30 mouse cellular contexts compared by ENCODE assay signal in genomic region chr16:79492493-79492892, GRCm38 (mm10).
DNase-seq lines count a peak whose midpoint lies in the region; ATAC-seq and TF ChIP-seq lines count a peak whose summit lies in the region.
"Had no signal": no experiment of that assay in that cellular context is flagged by ENCODE, and none has a peak within 500 bp of the region (broad histone marks: within the 10 kb centered on the region; RNA-seq: fewer than 3 reads in every experiment).

No protein-coding gene starts in this region.

- ATAC-seq in hindbrain, embryonic 14.5 days (ENCODE audit: low FRiP score): 0 out of 2 replicates have a peak, but pooled peaks have one; percentile 31
- peak; percentile 68 for ATAC-seq in forebrain, postnatal 0 days
- no peak for ATAC-seq in kidney, embryonic 14.5 days (ENCODE audit: low FRiP score, low TSS enrichment)
- ATAC-seq: hindbrain, embryonic 16.5 days; intestine, embryonic 15.5 days had no signal

- H3K4me3 ChIP-seq in hindbrain, embryonic 14.5 days (replicated peaks; ENCODE audit: low read length): no peak overlapping the region
- H3K4me3 ChIP-seq in hindbrain, embryonic 10.5 days: no peak overlapping the region
- H3K4me3 ChIP-seq in forebrain, postnatal 0 days (ENCODE audit: low read depth, low read length): no peak overlapping the region
- no peak overlapping the region for H3K4me3 ChIP-seq in kidney, embryonic 14.5 days (ENCODE audit: low read length)
- H3K4me3 ChIP-seq: erythroblast, embryonic 14.5 days; heart, embryonic 10.5 days; heart, embryonic 15.5 days; intestine, embryonic 15.5 days; left cerebral cortex, adult 2 months; limb, embryonic 12.5 days; lung, embryonic 15.5 days; midbrain, embryonic 12.5 days; myocyte; neural tube, embryonic 12.5 days had no signal

- no peak for TF ChIP-seq POLR2A in brain, embryonic 14.5 days (IDR thresholded peaks at IDR 0.05; ENCODE audit: borderline replicate concordance, extremely low read depth, insufficient read depth, insufficient read length, poor library complexity, severe bottlenecking)

- H3K4me2 ChIP-seq in hindbrain, embryonic 14.5 days (replicated peaks): no peak overlapping the region
- no peak overlapping the region for H3K4me2 ChIP-seq in forebrain, postnatal 0 days (ENCODE audit: low read depth)
- no peak overlapping the region for H3K4me2 ChIP-seq in kidney, embryonic 14.5 days (replicated peaks; ENCODE audit: low read depth, low read length)
- H3K4me2 ChIP-seq: heart, embryonic 15.5 days; intestine, embryonic 15.5 days; limb, embryonic 12.5 days; lung, embryonic 15.5 days; midbrain, embryonic 12.5 days; neural tube, embryonic 12.5 days had no signal

- no peak for TF ChIP-seq CTCF in brain, embryonic 14.5 days (IDR thresholded peaks at IDR 0.05; ENCODE audit: borderline replicate concordance, extremely low read depth, insufficient read depth, insufficient read length)
- no peak for TF ChIP-seq CTCF in forebrain, postnatal 0 days (IDR thresholded peaks at IDR 0.05; ENCODE audit: low read depth)

- H3K27me3 ChIP-seq in hindbrain, embryonic 14.5 days (ENCODE audit: control insufficient read depth, insufficient read depth, low read length): no peaks in the 10 kb centered on the region
- H3K27me3 ChIP-seq in hindbrain, embryonic 10.5 days (ENCODE audit: insufficient read depth, poor library complexity, severe bottlenecking): no peaks in the 10 kb centered on the region
- H3K27me3 ChIP-seq in forebrain, postnatal 0 days (ENCODE audit: insufficient read depth, low read length): no peaks in the 10 kb centered on the region
- H3K27me3 ChIP-seq in kidney, embryonic 14.5 days (ENCODE audit: control insufficient read depth, insufficient read depth, low read length): no peaks in the 10 kb centered on the region
- H3K27me3 ChIP-seq: heart, embryonic 15.5 days; intestine, embryonic 15.5 days; limb, embryonic 12.5 days; lung, embryonic 15.5 days; midbrain, embryonic 12.5 days; neural tube, embryonic 12.5 days had no signal

- 39% methylated on average over 3 of the region's 3 CpGs for WGBS in hindbrain, embryonic 14.5 days
- 75% methylated on average over 3 of the region's 3 CpGs for WGBS in hindbrain, embryonic 10.5 days
- WGBS in forebrain, postnatal 0 days: 39% methylated on average over 3 of the region's 3 CpGs
- WGBS in kidney, embryonic 14.5 days: 58% methylated on average over 3 of the region's 3 CpGs

- H3K27ac ChIP-seq in hindbrain, embryonic 14.5 days: no peak overlapping the region
- H3K27ac ChIP-seq in hindbrain, embryonic 10.5 days: no peak overlapping the region
- no peak overlapping the region for H3K27ac ChIP-seq in forebrain, postnatal 0 days (ENCODE audit: low read depth, low read length)
- H3K27ac ChIP-seq in kidney, embryonic 14.5 days (ENCODE audit: low read depth, low read length): no peak overlapping the region
- H3K27ac ChIP-seq: heart, embryonic 10.5 days; heart, embryonic 15.5 days; intestine, embryonic 15.5 days; left cerebral cortex, adult 2 months; limb, embryonic 12.5 days; lung, embryonic 15.5 days; midbrain, embryonic 12.5 days; neural tube, embryonic 12.5 days had no signal

- DNase-seq in hindbrain, embryonic 14.5 days (ENCODE audit: low spot score): no peak
- no peak for DNase-seq in hindbrain, embryonic 10.5 days (ENCODE audit: low spot score)
- peak; percentile 18 for DNase-seq in 3T3-L1 (ENCODE audit: low read depth, low spot score)
- DNase-seq in brain, embryonic 14.5 days (ENCODE audit: low read depth): peak; percentile 65
- DNase-seq in forebrain, postnatal 0 days: peak; percentile 8
- DNase-seq in adipocyte (ENCODE audit: low spot score): no peak
- no peak for DNase-seq in kidney, adult 8-10 months
- DNase-seq: adrenal gland, postnatal 10 days; cerebellum, adult 18-20 months; cerebellum, postnatal 10 days; gastrocnemius, postnatal 14 days; heart, adult 11 months; kidney, adult 9 months; kidney, postnatal 14 days; right cerebral cortex, adult 18-20 months; spleen, adult 18-20 months; thymus, adult 18-20 months; thymus, postnatal 25 days had no signal

- no peak overlapping the region for H3K9ac ChIP-seq in hindbrain, embryonic 14.5 days
- H3K9ac ChIP-seq in forebrain, postnatal 0 days: no peak overlapping the region
- no peak overlapping the region for H3K9ac ChIP-seq in kidney, embryonic 14.5 days (ENCODE audit: low read depth, low read length)
- H3K9ac ChIP-seq: heart, embryonic 15.5 days; intestine, embryonic 15.5 days; limb, embryonic 12.5 days; lung, embryonic 15.5 days; midbrain, embryonic 12.5 days; neural tube, embryonic 12.5 days had no signal

- no peaks in the 10 kb centered on the region for H3K9me3 ChIP-seq in hindbrain, embryonic 14.5 days (ENCODE audit: control insufficient read depth, low read length)
- H3K9me3 ChIP-seq in hindbrain, embryonic 10.5 days: no peaks in the 10 kb centered on the region
- no peaks in the 10 kb centered on the region for H3K9me3 ChIP-seq in forebrain, postnatal 0 days (ENCODE audit: low read length)
- H3K9me3 ChIP-seq in kidney, embryonic 14.5 days (ENCODE audit: control insufficient read depth, low read length): no peaks in the 10 kb centered on the region
- H3K9me3 ChIP-seq: heart, embryonic 10.5 days; heart, embryonic 15.5 days; intestine, embryonic 15.5 days; limb, embryonic 12.5 days; lung, embryonic 15.5 days; midbrain, embryonic 12.5 days; neural tube, embryonic 12.5 days had no signal

- H3K36me3 ChIP-seq in hindbrain, embryonic 14.5 days (replicated peaks; ENCODE audit: control insufficient read depth, insufficient read depth): no peaks in the 10 kb centered on the region
- H3K36me3 ChIP-seq in hindbrain, embryonic 10.5 days: no peaks in the 10 kb centered on the region
- H3K36me3 ChIP-seq in forebrain, postnatal 0 days (ENCODE audit: insufficient read depth): no peaks in the 10 kb centered on the region
- H3K36me3 ChIP-seq in kidney, embryonic 14.5 days (ENCODE audit: control insufficient read depth, insufficient read depth, low read length): no peaks in the 10 kb centered on the region
- H3K36me3 ChIP-seq: heart, embryonic 10.5 days; heart, embryonic 15.5 days; intestine, embryonic 15.5 days; limb, embryonic 12.5 days; lung, embryonic 15.5 days; midbrain, embryonic 12.5 days; neural tube, embryonic 12.5 days had no signal

- no peaks in the 10 kb centered on the region for H3K4me1 ChIP-seq in hindbrain, embryonic 14.5 days (replicated peaks; ENCODE audit: control insufficient read depth, insufficient read depth, low read length)
- H3K4me1 ChIP-seq in hindbrain, embryonic 10.5 days (replicated peaks): no peaks in the 10 kb centered on the region
- H3K4me1 ChIP-seq in forebrain, postnatal 0 days (ENCODE audit: insufficient read depth): no peaks in the 10 kb centered on the region
- no peaks in the 10 kb centered on the region for H3K4me1 ChIP-seq in kidney, embryonic 14.5 days (ENCODE audit: control insufficient read depth, insufficient read depth, low read length)
- H3K4me1 ChIP-seq: heart, embryonic 10.5 days; heart, embryonic 15.5 days; intestine, embryonic 15.5 days; limb, embryonic 12.5 days; lung, embryonic 15.5 days; midbrain, embryonic 12.5 days; neural tube, embryonic 12.5 days had no signal

Comparison
In these comparisons a context has a peak if more than half of its experiments do, and no peak if none do; other contexts are left out.
1. DNase-seq: peak in 3T3-L1 (single experiment), brain, embryonic 14.5 days (single experiment) and forebrain, postnatal 0 days (single experiment); none in hindbrain, embryonic 14.5 days (single experiment), hindbrain, embryonic 10.5 days (single experiment), adipocyte (single experiment) and kidney, adult 8-10 months (0 of 2).